Mouse (Mus musculus): ENCODE results near the gene Smo. TPM values are rescaled to one million over a fixed set of nuclear protein-coding genes. Genes with fewer than 3 reads are reported as not detected.

Smo gene
- polyA plus RNA-seq (2012; ENCODE audit: insufficient read depth, low replicate concordance) = 2.3 and 5.3 TPM in 2 replicates

GRCm38 (mm10) chr6:29735336-29735688, at the start of gene Smo:
Gene Smo (plus strand): TSS chr6:29735503.
- Histone ChIP-seq H3K36me3 (replicated peaks; ENCODE audit: low read length) (no peaks in the 10 kb centered on the region), H3K27me3 (replicated peaks) (peaks cover 78% of the 10 kb centered on the region), H3K4me3 (replicated peaks) (peak within 1 kb of the TSS; percentile 93)

GRCm38 (mm10) chr6:29685952-29686351, 49.4 kb upstream of the Smo start:
- TF ChIP-seq FLI1 (IDR thresholded peaks at IDR 0.05; ENCODE audit: low read length) = no peak
- Histone ChIP-seq H3K4me1 (peaks cover 5% of the 10 kb centered on the region; the same call in 1 of the 2 replicates), H3K9me3 (peaks cover 9% of the 10 kb centered on the region; the same call in 1 of the 2 replicates), H3K27me3 (replicated peaks) (peaks cover 84% of the 10 kb centered on the region), H3K36me3 (replicated peaks; ENCODE audit: low read length) (no peaks in the 10 kb centered on the region), H3K4me3 (replicated peaks) (no peak overlapping the region)

More at GRCm38 (mm10) chr6:29735336-29735688, at the start of gene Smo:
- Histone ChIP-seq H3K9me3 (no peaks in the 10 kb centered on the region), H3K4me1 (peaks cover 21% of the 10 kb centered on the region)
- TF ChIP-seq FLI1 (IDR thresholded peaks at IDR 0.05; ENCODE audit: low read length) (no peak), GATA1 (IDR thresholded peaks at IDR 0.05; ENCODE audit: borderline replicate concordance, low read length) (no peak)

GRCm38 (mm10) chr6:29689458-29689857, 45.8 kb upstream of the Smo start:
- no peak for TF ChIP-seq GATA1 (IDR thresholded peaks at IDR 0.05; ENCODE audit: borderline replicate concordance, low read length)
- no peak for TF ChIP-seq FLI1 (IDR thresholded peaks at IDR 0.05; ENCODE audit: low read length)
- peaks cover 9% of the 10 kb centered on the region for H3K4me1 ChIP-seq
- no peak overlapping the region for H3K4me3 ChIP-seq (replicated peaks)
- H3K36me3 ChIP-seq (replicated peaks; ENCODE audit: low read length) = no peaks in the 10 kb centered on the region
- peaks cover 9% of the 10 kb centered on the region; the same call in 1 of the 2 replicates for H3K9me3 ChIP-seq
- peaks cover 85% of the 10 kb centered on the region for H3K27me3 ChIP-seq (replicated peaks)

GRCm38 (mm10) chr6:29693953-29694352, 41.4 kb upstream of the Smo start, which contains the start of gene Tspan33:
Gene Tspan33 (plus strand): TSS chr6:29694222.
- no peaks in the 10 kb centered on the region for H3K36me3 ChIP-seq (replicated peaks; ENCODE audit: low read length)
- no peak for TF ChIP-seq GATA1 (IDR thresholded peaks at IDR 0.05; ENCODE audit: borderline replicate concordance, low read length)
- no peak for TF ChIP-seq FLI1 (IDR thresholded peaks at IDR 0.05; ENCODE audit: low read length)
- H3K4me1 ChIP-seq = peaks cover 25% of the 10 kb centered on the region
- H3K27me3 ChIP-seq (replicated peaks) = peaks cover 94% of the 10 kb centered on the region
- H3K4me3 ChIP-seq (replicated peaks) = peak within 1 kb of the TSS; percentile 92
- peaks cover 5% of the 10 kb centered on the region; the same call in 1 of the 2 replicates for H3K9me3 ChIP-seq

- Histone ChIP-seq H3K4me1 (peaks cover 30% of the 10 kb centered on the region), H3K36me3 (replicated peaks; ENCODE audit: low read length) (no peaks in the 10 kb centered on the region), H3K27me3 (replicated peaks) (peaks cover 93% of the 10 kb centered on the region), H3K4me3 (replicated peaks) (peak overlapping the region; percentile 92), H3K9me3 (peaks cover 5% of the 10 kb centered on the region; the same call in 1 of the 2 replicates)
- TF ChIP-seq GATA1 (IDR thresholded peaks at IDR 0.05; ENCODE audit: borderline replicate concordance, low read length) (no peak), FLI1 (IDR thresholded peaks at IDR 0.05; ENCODE audit: low read length) (no peak)
Measured at GRCm38 (mm10) chr6:29694375-29695289, 40.7 kb upstream of the Smo start.

- Histone ChIP-seq H3K27me3 (replicated peaks) (peaks cover 87% of the 10 kb centered on the region), H3K36me3 (replicated peaks; ENCODE audit: low read length) (no peaks in the 10 kb centered on the region), H3K9me3 (no peaks in the 10 kb centered on the region), H3K4me3 (replicated peaks) (no peak overlapping the region), H3K4me1 (peaks cover 30% of the 10 kb centered on the region)
- no peak for TF ChIP-seq GATA1 (IDR thresholded peaks at IDR 0.05; ENCODE audit: borderline replicate concordance, low read length)
Measured at GRCm38 (mm10) chr6:29695290-29695674, 40.0 kb upstream of the Smo start.

GRCm38 (mm10) chr6:29695975-29696374, 39.3 kb upstream of the Smo start:
- Histone ChIP-seq H3K4me1 (peaks cover 37% of the 10 kb centered on the region), H3K36me3 (replicated peaks; ENCODE audit: low read length) (no peaks in the 10 kb centered on the region), H3K4me3 (replicated peaks) (no peak overlapping the region), H3K27me3 (replicated peaks) (peaks cover 85% of the 10 kb centered on the region), H3K9me3 (no peaks in the 10 kb centered on the region)
- TF ChIP-seq GATA1 (IDR thresholded peaks at IDR 0.05; ENCODE audit: borderline replicate concordance, low read length) (no peak), FLI1 (IDR thresholded peaks at IDR 0.05; ENCODE audit: low read length) (no peak)

GRCm38 (mm10) chr6:29697139-29697538, 38.2 kb upstream of the Smo start:
- no peaks in the 10 kb centered on the region for H3K9me3 ChIP-seq
- H3K36me3 ChIP-seq (replicated peaks; ENCODE audit: low read length) = no peaks in the 10 kb centered on the region
- H3K27me3 ChIP-seq (replicated peaks) = peaks cover 79% of the 10 kb centered on the region
- H3K4me3 ChIP-seq (replicated peaks) = no peak overlapping the region
- TF ChIP-seq GATA1 (IDR thresholded peaks at IDR 0.05; ENCODE audit: borderline replicate concordance, low read length) (no peak), FLI1 (IDR thresholded peaks at IDR 0.05; ENCODE audit: low read length) (no peak)
- H3K4me1 ChIP-seq = peaks cover 49% of the 10 kb centered on the region

- no peaks in the 10 kb centered on the region for H3K9me3 ChIP-seq
- no peaks in the 10 kb centered on the region for H3K36me3 ChIP-seq (replicated peaks; ENCODE audit: low read length)
Measured at GRCm38 (mm10) chr6:29697548-29697947, 37.8 kb upstream of the Smo start.

GRCm38 (mm10) chr6:29699085-29699745, 36.1 kb upstream of the Smo start:
- peaks cover 62% of the 10 kb centered on the region for H3K27me3 ChIP-seq (replicated peaks)
- H3K4me1 ChIP-seq = peaks cover 60% of the 10 kb centered on the region
- H3K9me3 ChIP-seq = no peaks in the 10 kb centered on the region
- no peak overlapping the region for H3K4me3 ChIP-seq (replicated peaks)
- TF ChIP-seq GATA1 (IDR thresholded peaks at IDR 0.05; ENCODE audit: borderline replicate concordance, low read length) = no peak
- TF ChIP-seq FLI1 (IDR thresholded peaks at IDR 0.05; ENCODE audit: low read length) = no peak
- H3K36me3 ChIP-seq (replicated peaks; ENCODE audit: low read length) = no peaks in the 10 kb centered on the region

More at GRCm38 (mm10) chr6:29697548-29697947, 37.8 kb upstream of the Smo start:
- peaks cover 53% of the 10 kb centered on the region for H3K4me1 ChIP-seq
- H3K27me3 ChIP-seq (replicated peaks) = peaks cover 75% of the 10 kb centered on the region
- no peak overlapping the region for H3K4me3 ChIP-seq (replicated peaks)
- TF ChIP-seq GATA1 (IDR thresholded peaks at IDR 0.05; ENCODE audit: borderline replicate concordance, low read length) (no peak), FLI1 (IDR thresholded peaks at IDR 0.05; ENCODE audit: low read length) (no peak)
